Mouse (Mus musculus): Measurements from ENCODE around the gene Cd320. TPM values are rescaled to one million over a fixed set of nuclear protein-coding genes. Genes with fewer than 3 reads are reported as not detected.

Gene Cd320
- total RNA-seq (2014; fragmentation: Nextera tagmentation) (2.3 and 4.5 TPM in 2 replicates), total RNA-seq (2017) (5.7 and 6.0 TPM in 2 replicates), polyA plus RNA-seq (2012) (8.1 and 12.7 TPM in 2 replicates)

DNA sequence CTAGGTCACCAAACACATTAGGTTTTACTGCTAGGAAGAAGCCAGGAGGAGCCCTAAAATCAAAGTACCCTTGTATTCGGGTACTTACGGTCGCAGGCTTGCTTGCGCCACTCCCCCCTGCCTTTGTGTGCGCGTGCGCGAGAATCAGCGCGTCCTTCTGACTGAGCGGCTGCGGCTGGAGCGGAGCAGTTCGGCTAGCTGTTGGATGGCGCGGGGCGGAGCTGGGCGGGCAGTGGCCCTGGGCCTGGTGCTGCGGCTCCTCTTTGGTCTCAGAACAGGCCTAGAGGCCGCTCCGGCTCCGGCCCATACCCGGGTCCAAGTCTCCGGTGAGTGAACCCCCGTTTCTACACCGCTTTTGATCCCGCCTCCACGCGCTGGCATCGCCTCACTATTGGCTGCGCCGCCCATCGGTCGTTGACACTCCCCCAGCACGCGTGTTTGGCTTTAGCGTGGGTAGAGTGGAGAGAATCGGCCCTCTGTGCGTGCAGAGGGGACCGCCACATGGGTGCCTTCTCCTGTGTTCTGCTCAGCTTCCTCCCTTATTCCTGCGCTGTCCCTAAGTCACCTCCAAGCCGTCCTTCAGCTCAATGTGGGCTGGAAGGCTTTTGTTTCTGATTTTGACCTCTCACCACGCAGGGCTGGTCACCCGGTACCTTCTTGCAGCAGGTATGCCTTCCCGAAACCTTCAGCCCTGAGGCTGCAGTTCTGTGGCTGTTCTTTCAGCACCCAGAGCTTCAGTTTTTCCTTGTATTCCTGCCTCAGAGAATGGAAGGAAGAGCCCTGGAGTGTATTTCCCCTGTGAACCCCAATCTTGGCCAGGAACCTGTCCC lies at the start of gene Cd320:
Gene Cd320 (plus strand): TSS at position 126 of the 830 bp plus-strand sequence.
- peak; percentile 75 for DNase-seq (ENCODE audit: low spot score)
- Histone ChIP-seq H3K36me3 (replicated peaks) (peaks cover 46% of the 10 kb centered on the region), H3K9me3 (replicated peaks) (no peaks in the 10 kb centered on the region), H3K27me3 (ENCODE audit: insufficient read depth, low read length) (no peaks in the 10 kb centered on the region), H3K4me3 (ENCODE audit: low read depth, low read length) (peak within 1 kb of the TSS; percentile 90), H3K4me1 (ENCODE audit: insufficient read depth, low read depth, low read length) (peaks cover 25% of the 10 kb centered on the region)
- TF ChIP-seq CTCF (IDR thresholded peaks at IDR 0.05; ENCODE audit: low read depth, low read length) (no peak), GATA2 (IDR thresholded peaks at IDR 0.05; ENCODE audit: borderline replicate concordance, low read depth, low read length) (no peak), TAL1 (conservative IDR thresholded peaks at IDR 0.05; ENCODE audit: low read depth, low read length) (no peak), GATA1 (IDR thresholded peaks at IDR 0.05; ENCODE audit: borderline replicate concordance, low read length) (no peak), POLR2AphosphoS5 (IDR thresholded peaks at IDR 0.05; ENCODE audit: insufficient replicate concordance, low read depth, low read length) (no peak)
- peak; percentile 62; the same call in 1 of the 2 replicates for ATAC-seq (ENCODE audit: extremely low read depth, insufficient number of reproducible peaks, low FRiP score, poor library complexity, severe bottlenecking)

DNA sequence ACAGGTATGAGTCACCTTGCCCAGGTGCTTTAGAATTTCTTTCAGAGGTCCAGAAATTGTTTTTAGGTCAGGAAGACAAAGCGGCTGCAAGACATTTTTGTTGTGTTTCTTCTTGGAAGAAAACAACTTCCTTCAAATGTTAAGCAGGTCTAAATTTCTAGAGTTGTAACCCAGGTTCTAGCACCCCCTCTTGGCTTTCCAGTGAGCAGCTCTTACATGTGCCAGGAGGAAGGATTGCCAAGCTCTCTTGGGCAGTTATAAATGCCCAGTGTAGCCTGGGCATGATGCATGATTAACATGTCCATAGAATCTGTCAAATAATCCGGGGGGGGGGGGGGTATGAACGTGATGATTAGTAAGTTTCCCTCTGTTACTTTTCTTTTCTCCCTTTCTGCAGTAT lies 44.6 kb upstream of the Cd320 start:
- H3K9me3 ChIP-seq (replicated peaks) = no peaks in the 10 kb centered on the region
- ATAC-seq (ENCODE audit: extremely low read depth, insufficient number of reproducible peaks, low FRiP score, poor library complexity, severe bottlenecking) (no peak), DNase-seq (ENCODE audit: low spot score) (no peak)
- H3K36me3 ChIP-seq (replicated peaks) = no peaks in the 10 kb centered on the region
- no peaks in the 10 kb centered on the region for H3K4me1 ChIP-seq (ENCODE audit: insufficient read depth, low read depth, low read length)
- no peak for TF ChIP-seq TAL1 (conservative IDR thresholded peaks at IDR 0.05; ENCODE audit: low read depth, low read length)
- TF ChIP-seq POLR2AphosphoS5 (IDR thresholded peaks at IDR 0.05; ENCODE audit: insufficient replicate concordance, low read depth, low read length) = no peak
- TF ChIP-seq CTCF (IDR thresholded peaks at IDR 0.05; ENCODE audit: low read depth, low read length) = no peak
- TF ChIP-seq GATA1 (IDR thresholded peaks at IDR 0.05; ENCODE audit: borderline replicate concordance, low read length) = no peak
- no peak for TF ChIP-seq GATA2 (IDR thresholded peaks at IDR 0.05; ENCODE audit: borderline replicate concordance, low read depth, low read length)
- H3K27me3 ChIP-seq (ENCODE audit: insufficient read depth, low read length) = peaks cover 2% of the 10 kb centered on the region; the same call in 1 of the 2 replicates
- H3K4me3 ChIP-seq (ENCODE audit: low read depth, low read length) = no peak overlapping the region

DNA sequence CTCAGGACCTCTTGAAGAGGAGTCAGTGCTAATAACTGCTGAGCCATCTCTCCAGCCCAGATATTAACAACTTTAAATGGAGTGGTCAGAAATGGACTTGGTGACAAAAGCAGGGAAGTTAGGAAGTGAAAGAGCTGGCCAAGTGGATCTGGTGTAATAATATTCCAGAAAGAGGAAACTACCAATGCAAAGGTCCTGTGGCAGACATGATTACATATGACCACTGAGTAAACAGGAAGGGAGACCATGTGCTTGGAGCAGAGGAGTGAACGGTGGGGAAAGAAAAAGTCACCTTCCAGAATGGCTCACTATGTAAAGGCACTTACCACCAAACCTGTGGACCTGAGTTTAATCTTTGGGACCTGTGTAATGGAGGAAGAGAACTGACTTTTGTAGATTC lies 43.6 kb upstream of the Cd320 start:
- Histone ChIP-seq H3K4me1 (ENCODE audit: insufficient read depth, low read depth, low read length) (peaks cover 2% of the 10 kb centered on the region; the same call in 1 of the 2 replicates), H3K36me3 (replicated peaks) (no peaks in the 10 kb centered on the region), H3K27me3 (ENCODE audit: insufficient read depth, low read length) (no peaks in the 10 kb centered on the region; the same call in 1 of the 2 replicates), H3K4me3 (ENCODE audit: low read depth, low read length) (no peak overlapping the region), H3K9me3 (replicated peaks) (no peaks in the 10 kb centered on the region)
- DNase-seq (ENCODE audit: low spot score) (no peak), ATAC-seq (ENCODE audit: extremely low read depth, insufficient number of reproducible peaks, low FRiP score, poor library complexity, severe bottlenecking) (no peak)
- TF ChIP-seq GATA1 (IDR thresholded peaks at IDR 0.05; ENCODE audit: borderline replicate concordance, low read length) (no peak), GATA2 (IDR thresholded peaks at IDR 0.05; ENCODE audit: borderline replicate concordance, low read depth, low read length) (no peak), TAL1 (conservative IDR thresholded peaks at IDR 0.05; ENCODE audit: low read depth, low read length) (no peak), CTCF (IDR thresholded peaks at IDR 0.05; ENCODE audit: low read depth, low read length) (no peak), POLR2AphosphoS5 (IDR thresholded peaks at IDR 0.05; ENCODE audit: insufficient replicate concordance, low read depth, low read length) (no peak)

DNA sequence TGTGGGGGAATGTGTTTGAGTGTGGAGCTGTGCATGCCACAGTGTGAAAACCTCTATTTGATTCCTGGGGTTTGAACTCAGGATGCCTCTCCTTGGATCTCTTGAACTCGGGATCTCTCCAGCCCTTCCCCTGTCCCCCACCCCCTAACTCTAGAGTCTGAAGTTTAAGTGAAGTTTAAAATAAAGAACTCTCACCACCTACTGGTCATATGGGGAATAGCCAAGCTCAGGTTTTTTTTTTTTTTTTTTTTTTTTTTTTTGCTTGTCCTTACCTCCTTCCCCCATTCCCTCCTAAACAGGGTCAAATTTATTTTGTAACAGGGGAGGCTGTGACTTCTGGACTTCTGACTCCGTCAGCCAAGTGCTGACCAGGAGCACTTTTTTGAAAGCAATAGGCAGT lies 40.7 kb upstream of the Cd320 start:
- Histone ChIP-seq H3K9me3 (replicated peaks) (no peaks in the 10 kb centered on the region), H3K4me1 (ENCODE audit: insufficient read depth, low read depth, low read length) (peaks cover 6% of the 10 kb centered on the region), H3K27me3 (ENCODE audit: insufficient read depth, low read length) (peaks cover 12% of the 10 kb centered on the region), H3K36me3 (replicated peaks) (no peaks in the 10 kb centered on the region), H3K4me3 (ENCODE audit: low read depth, low read length) (no peak overlapping the region)
- TF ChIP-seq CTCF (IDR thresholded peaks at IDR 0.05; ENCODE audit: low read depth, low read length) (0 out of 2 replicates have a peak, but pooled peaks have one; percentile 8), TAL1 (conservative IDR thresholded peaks at IDR 0.05; ENCODE audit: low read depth, low read length) (no peak), POLR2AphosphoS5 (IDR thresholded peaks at IDR 0.05; ENCODE audit: insufficient replicate concordance, low read depth, low read length) (no peak), GATA1 (IDR thresholded peaks at IDR 0.05; ENCODE audit: borderline replicate concordance, low read length) (no peak)
- no peak; the same call in 1 of the 2 replicates for ATAC-seq (ENCODE audit: extremely low read depth, insufficient number of reproducible peaks, low FRiP score, poor library complexity, severe bottlenecking)
- DNase-seq (ENCODE audit: low spot score) = no peak

DNA sequence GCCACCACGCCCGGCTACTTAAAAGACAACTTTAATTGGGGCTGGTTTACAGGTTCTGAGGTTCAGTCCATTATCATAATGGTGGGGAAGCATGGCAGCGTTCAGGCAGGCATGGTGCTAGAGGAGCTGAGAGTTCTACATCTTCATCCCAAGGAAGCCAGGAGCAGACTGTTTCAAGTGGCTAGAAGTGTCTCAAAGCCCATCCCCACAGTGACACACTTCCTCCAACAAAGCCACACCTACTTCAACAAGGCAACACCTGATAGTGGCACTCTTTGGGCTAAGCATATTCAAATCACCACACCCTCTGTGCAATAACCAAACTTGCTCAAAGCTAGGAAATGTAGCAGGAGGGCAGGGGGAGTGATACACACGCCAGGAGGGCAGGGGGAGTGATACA lies 38.7 kb upstream of the Cd320 start:
- peaks cover 20% of the 10 kb centered on the region for H3K27me3 ChIP-seq (ENCODE audit: insufficient read depth, low read length)
- H3K9me3 ChIP-seq (replicated peaks) = no peaks in the 10 kb centered on the region
- DNase-seq (ENCODE audit: low spot score) (no peak), ATAC-seq (ENCODE audit: extremely low read depth, insufficient number of reproducible peaks, low FRiP score, poor library complexity, severe bottlenecking) (no peak)
- no peak overlapping the region for H3K4me3 ChIP-seq (ENCODE audit: low read depth, low read length)
- H3K4me1 ChIP-seq (ENCODE audit: insufficient read depth, low read depth, low read length) = peaks cover 6% of the 10 kb centered on the region
- no peaks in the 10 kb centered on the region for H3K36me3 ChIP-seq (replicated peaks)
- TF ChIP-seq GATA1 (IDR thresholded peaks at IDR 0.05; ENCODE audit: borderline replicate concordance, low read length) (no peak), TAL1 (conservative IDR thresholded peaks at IDR 0.05; ENCODE audit: low read depth, low read length) (no peak), POLR2AphosphoS5 (IDR thresholded peaks at IDR 0.05; ENCODE audit: insufficient replicate concordance, low read depth, low read length) (no peak), CTCF (IDR thresholded peaks at IDR 0.05; ENCODE audit: low read depth, low read length) (no peak), GATA2 (IDR thresholded peaks at IDR 0.05; ENCODE audit: borderline replicate concordance, low read depth, low read length) (no peak)

DNA sequence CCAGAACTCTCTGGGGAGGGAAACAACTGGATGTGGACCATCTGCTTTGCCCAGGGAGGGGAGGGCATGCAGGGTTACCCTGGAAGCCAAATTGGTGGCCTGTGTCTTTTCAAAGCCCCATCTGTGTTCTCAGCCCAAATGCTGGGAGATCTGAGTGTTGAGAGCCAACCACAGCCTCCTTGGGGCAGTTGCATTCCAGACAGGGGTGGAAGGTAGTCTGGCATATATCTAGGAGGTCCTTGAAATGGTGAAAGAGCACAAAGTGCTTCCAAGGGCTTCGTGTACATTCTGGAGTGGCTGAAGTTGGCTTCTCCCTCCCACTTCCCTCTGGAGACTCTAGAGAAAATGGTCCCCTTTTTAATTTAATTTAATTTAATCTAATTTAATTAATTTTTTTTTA lies 38.1 kb upstream of the Cd320 start:
- H3K4me1 ChIP-seq (ENCODE audit: insufficient read depth, low read depth, low read length) = peaks cover 6% of the 10 kb centered on the region
- no peak for TF ChIP-seq GATA1 (IDR thresholded peaks at IDR 0.05; ENCODE audit: borderline replicate concordance, low read length)
- TF ChIP-seq CTCF (IDR thresholded peaks at IDR 0.05; ENCODE audit: low read depth, low read length) = no peak
- no peak for TF ChIP-seq POLR2AphosphoS5 (IDR thresholded peaks at IDR 0.05; ENCODE audit: insufficient replicate concordance, low read depth, low read length)
- TF ChIP-seq GATA2 (IDR thresholded peaks at IDR 0.05; ENCODE audit: borderline replicate concordance, low read depth, low read length) = no peak
- TF ChIP-seq TAL1 (conservative IDR thresholded peaks at IDR 0.05; ENCODE audit: low read depth, low read length) = no peak
- H3K27me3 ChIP-seq (ENCODE audit: insufficient read depth, low read length) = peaks cover 20% of the 10 kb centered on the region
- ATAC-seq (ENCODE audit: extremely low read depth, insufficient number of reproducible peaks, low FRiP score, poor library complexity, severe bottlenecking) = no peak
- H3K36me3 ChIP-seq (replicated peaks) = no peaks in the 10 kb centered on the region
- DNase-seq (ENCODE audit: low spot score) = no peak
- no peak overlapping the region for H3K4me3 ChIP-seq (ENCODE audit: low read depth, low read length)
- H3K9me3 ChIP-seq (replicated peaks) = no peaks in the 10 kb centered on the region

All from G1E (cell line).